29 mouse cellular contexts compared by ENCODE assay signal in genomic region chr10:69279607-69279978, GRCm38 (mm10).
DNase-seq lines count a peak whose midpoint lies in the region; ATAC-seq and TF ChIP-seq lines count a peak whose summit lies in the region.
"Had no signal": no experiment of that assay in that cellular context is flagged by ENCODE, and none has a peak within 500 bp of the region (broad histone marks: within the 10 kb centered on the region; RNA-seq: fewer than 3 reads in every experiment).

No protein-coding gene starts in this region.

- H3K4me2 ChIP-seq in forebrain, postnatal 0 days (ENCODE audit: low read depth): no peak overlapping the region
- H3K4me2 ChIP-seq in intestine, postnatal 0 days (replicated peaks; ENCODE audit: low read depth): no peak overlapping the region
- H3K4me2 ChIP-seq in intestine, embryonic 16.5 days (ENCODE audit: low read depth, low read length): no peak overlapping the region
- H3K4me2 ChIP-seq in midbrain, embryonic 11.5 days: no peak overlapping the region
- H3K4me2 ChIP-seq in midbrain, embryonic 15.5 days: no peak overlapping the region
- H3K4me2 ChIP-seq: embryonic facial prominence, embryonic 13.5 days; forebrain, embryonic 13.5 days; heart, embryonic 12.5 days; heart, embryonic 15.5 days; hindbrain, embryonic 13.5 days had no signal

- peaks cover 4% of the 10 kb centered on the region; the same call in 1 of the 2 replicates for H3K36me3 ChIP-seq in forebrain, postnatal 0 days (ENCODE audit: insufficient read depth)
- peaks cover 16% of the 10 kb centered on the region for H3K36me3 ChIP-seq in forebrain, embryonic 10.5 days (replicated peaks)
- H3K36me3 ChIP-seq in intestine, postnatal 0 days (ENCODE audit: control insufficient read depth, insufficient read depth): peaks cover 15% of the 10 kb centered on the region; the same call in 1 of the 2 replicates
- peaks cover 4% of the 10 kb centered on the region; the same call in 1 of the 2 replicates for H3K36me3 ChIP-seq in intestine, embryonic 16.5 days (ENCODE audit: control insufficient read depth, insufficient read depth, low read length)
- H3K36me3 ChIP-seq in midbrain, embryonic 11.5 days (ENCODE audit: control insufficient read depth, insufficient read depth, low read length): no peaks in the 10 kb centered on the region
- no peaks in the 10 kb centered on the region for H3K36me3 ChIP-seq in midbrain, embryonic 15.5 days (replicated peaks)

- H3K27me3 ChIP-seq in forebrain, postnatal 0 days (ENCODE audit: insufficient read depth, low read length): no peaks in the 10 kb centered on the region
- H3K27me3 ChIP-seq in forebrain, embryonic 10.5 days (ENCODE audit: poor library complexity, severe bottlenecking): no peaks in the 10 kb centered on the region
- H3K27me3 ChIP-seq in intestine, postnatal 0 days (replicated peaks; ENCODE audit: control insufficient read depth, insufficient read depth, low read length): no peaks in the 10 kb centered on the region
- no peaks in the 10 kb centered on the region for H3K27me3 ChIP-seq in intestine, embryonic 16.5 days (replicated peaks; ENCODE audit: control insufficient read depth, insufficient read depth, low read length)
- H3K27me3 ChIP-seq in midbrain, embryonic 11.5 days (ENCODE audit: control insufficient read depth, insufficient read depth, low read length): no peaks in the 10 kb centered on the region
- no peaks in the 10 kb centered on the region for H3K27me3 ChIP-seq in midbrain, embryonic 15.5 days (replicated peaks)
- H3K27me3 ChIP-seq: embryonic facial prominence, embryonic 13.5 days; forebrain, embryonic 13.5 days; heart, embryonic 12.5 days; heart, embryonic 15.5 days; hindbrain, embryonic 13.5 days had no signal

- H3K4me1 ChIP-seq in forebrain, postnatal 0 days (ENCODE audit: insufficient read depth): no peaks in the 10 kb centered on the region
- peaks cover 8% of the 10 kb centered on the region for H3K4me1 ChIP-seq in forebrain, embryonic 10.5 days
- H3K4me1 ChIP-seq in intestine, postnatal 0 days (replicated peaks; ENCODE audit: control insufficient read depth, insufficient read depth, low read length): no peaks in the 10 kb centered on the region
- no peaks in the 10 kb centered on the region for H3K4me1 ChIP-seq in intestine, embryonic 16.5 days (ENCODE audit: control insufficient read depth, insufficient read depth, low read length)
- H3K4me1 ChIP-seq in midbrain, embryonic 11.5 days (ENCODE audit: control insufficient read depth, insufficient read depth, low read length): peaks cover 3% of the 10 kb centered on the region; the same call in 1 of the 2 replicates
- no peaks in the 10 kb centered on the region for H3K4me1 ChIP-seq in midbrain, embryonic 15.5 days
- H3K4me1 ChIP-seq: embryonic facial prominence, embryonic 10.5 days; embryonic facial prominence, embryonic 13.5 days; forebrain, embryonic 13.5 days; hindbrain, embryonic 13.5 days had no signal

- no peak overlapping the region for H3K9ac ChIP-seq in forebrain, postnatal 0 days
- no peak overlapping the region for H3K9ac ChIP-seq in intestine, postnatal 0 days (ENCODE audit: low read depth, low read length)
- H3K9ac ChIP-seq in intestine, embryonic 16.5 days (ENCODE audit: low read depth, low read length): no peak overlapping the region
- no peak overlapping the region for H3K9ac ChIP-seq in midbrain, embryonic 11.5 days (ENCODE audit: low read length)
- no peak overlapping the region for H3K9ac ChIP-seq in midbrain, embryonic 15.5 days
- H3K9ac ChIP-seq: embryonic facial prominence, embryonic 13.5 days; forebrain, embryonic 13.5 days; heart, embryonic 12.5 days; heart, embryonic 15.5 days; hindbrain, embryonic 13.5 days had no signal

- 0 out of 2 replicates have a peak overlapping the region, but pooled peaks have one; percentile 21 for H3K27ac ChIP-seq in forebrain, postnatal 0 days (ENCODE audit: low read depth, low read length)
- no peak overlapping the region for H3K27ac ChIP-seq in forebrain, embryonic 10.5 days
- H3K27ac ChIP-seq in intestine, postnatal 0 days (ENCODE audit: low read depth, low read length): no peak overlapping the region
- no peak overlapping the region for H3K27ac ChIP-seq in intestine, embryonic 16.5 days (ENCODE audit: low read length)
- no peak overlapping the region for H3K27ac ChIP-seq in midbrain, embryonic 11.5 days (ENCODE audit: low read depth, low read length)
- H3K27ac ChIP-seq in midbrain, embryonic 15.5 days: no peak overlapping the region
- H3K27ac ChIP-seq: embryonic facial prominence, embryonic 10.5 days; embryonic facial prominence, embryonic 13.5 days; forebrain, embryonic 13.5 days; heart, embryonic 15.5 days; hindbrain, embryonic 10.5 days; hindbrain, embryonic 13.5 days had no signal

- WGBS in forebrain, postnatal 0 days: 75% methylated on average over 7 of the region's 7 CpGs
- 81% methylated on average over 7 of the region's 7 CpGs for WGBS in forebrain, embryonic 10.5 days
- WGBS in intestine, postnatal 0 days: 90% methylated on average over 7 of the region's 7 CpGs
- WGBS in intestine, embryonic 16.5 days: 77% methylated on average over 7 of the region's 7 CpGs
- 49% methylated on average over 7 of the region's 7 CpGs for WGBS in midbrain, embryonic 11.5 days
- 37% methylated on average over 7 of the region's 7 CpGs for WGBS in midbrain, embryonic 15.5 days

- no peak overlapping the region for H3K4me3 ChIP-seq in forebrain, postnatal 0 days (ENCODE audit: low read depth, low read length)
- no peak overlapping the region for H3K4me3 ChIP-seq in forebrain, embryonic 10.5 days
- H3K4me3 ChIP-seq in intestine, postnatal 0 days (ENCODE audit: low read depth, low read length): no peak overlapping the region
- no peak overlapping the region for H3K4me3 ChIP-seq in intestine, embryonic 16.5 days (ENCODE audit: low read length)
- no peak overlapping the region for H3K4me3 ChIP-seq in midbrain, embryonic 11.5 days (ENCODE audit: low read depth, low read length)
- H3K4me3 ChIP-seq in midbrain, embryonic 15.5 days: no peak overlapping the region
- H3K4me3 ChIP-seq: embryonic facial prominence, embryonic 10.5 days; embryonic facial prominence, embryonic 13.5 days; erythroblast, embryonic 14.5 days; forebrain, embryonic 13.5 days; heart, embryonic 12.5 days; heart, embryonic 15.5 days; hindbrain, embryonic 10.5 days; hindbrain, embryonic 13.5 days had no signal

- no peak for ATAC-seq in forebrain, postnatal 0 days
- no peak for ATAC-seq in intestine, postnatal 0 days
- no peak for ATAC-seq in intestine, embryonic 16.5 days
- ATAC-seq in midbrain, embryonic 11.5 days (ENCODE audit: low FRiP score): no peak
- no peak for ATAC-seq in midbrain, embryonic 15.5 days (replicated peaks)
- ATAC-seq: activated CD4-positive, CD25-positive, alpha-beta regulatory T cell, adult 4 months; forebrain, embryonic 13.5 days; forebrain, embryonic 16.5 days; hindbrain, embryonic 16.5 days had no signal

- DNase-seq in forebrain, postnatal 0 days: no peak
- DNase-seq in forebrain, embryonic 10.5 days (ENCODE audit: extremely low spot score, low spot score): no peak
- DNase-seq in midbrain, embryonic 11.5 days (ENCODE audit: low spot score, missing footprints): peak; percentile 45
- peak; percentile 35 to 41 for DNase-seq in right cerebral cortex, postnatal 10 days (ENCODE audit: low spot score in 2 of 2)
- no peak for DNase-seq in right cerebral cortex, postnatal 36 days (ENCODE audit: low spot score in 2 of 2)
- DNase-seq: adrenal gland, adult 8-10 months; adrenal gland, postnatal 25 days; cerebellum, adult 11-12 months; cerebellum, adult 8-10 months; cerebellum, postnatal 36 days; embryo, embryonic 11 days; gastrocnemius, postnatal 10 days; gastrocnemius, postnatal 36 days; heart, postnatal 10 days; heart, postnatal 36 days had no signal

- TF ChIP-seq CTCF in forebrain, postnatal 0 days (IDR thresholded peaks at IDR 0.05; ENCODE audit: low read depth): 0 out of 2 replicates have a peak, but pooled peaks have one; percentile 19
- TF ChIP-seq CTCF in intestine, postnatal 0 days (IDR thresholded peaks at IDR 0.05; ENCODE audit: low read depth): 0 out of 2 replicates have a peak, but pooled peaks have one; percentile 5

- H3K9me3 ChIP-seq in forebrain, postnatal 0 days (ENCODE audit: low read length): no peaks in the 10 kb centered on the region
- no peaks in the 10 kb centered on the region for H3K9me3 ChIP-seq in forebrain, embryonic 10.5 days
- H3K9me3 ChIP-seq in intestine, postnatal 0 days (ENCODE audit: control insufficient read depth): no peaks in the 10 kb centered on the region
- no peaks in the 10 kb centered on the region for H3K9me3 ChIP-seq in intestine, embryonic 16.5 days (ENCODE audit: control insufficient read depth, low read length)
- H3K9me3 ChIP-seq in midbrain, embryonic 11.5 days (ENCODE audit: control insufficient read depth, low read length): no peaks in the 10 kb centered on the region
- H3K9me3 ChIP-seq in midbrain, embryonic 15.5 days: no peaks in the 10 kb centered on the region
- H3K9me3 ChIP-seq: embryonic facial prominence, embryonic 10.5 days; embryonic facial prominence, embryonic 13.5 days; forebrain, embryonic 13.5 days; heart, embryonic 12.5 days; heart, embryonic 15.5 days; hindbrain, embryonic 13.5 days had no signal

Comparison
In these comparisons a context has a peak if more than half of its experiments do, and no peak if none do; other contexts are left out.
1. DNase-seq: peak in midbrain, embryonic 11.5 days (single experiment) and right cerebral cortex, postnatal 10 days (2 of 2); none in forebrain, postnatal 0 days (single experiment), forebrain, embryonic 10.5 days (single experiment) and right cerebral cortex, postnatal 36 days (0 of 2).